Mouse (Mus musculus): ENCODE measurements around the gene Qser1.
"Not testable (repeated sequence)": the region's sequence is repeated elsewhere in the genome, so short reads cannot be mapped to it uniquely, and the experiment has no call there.

DNA sequence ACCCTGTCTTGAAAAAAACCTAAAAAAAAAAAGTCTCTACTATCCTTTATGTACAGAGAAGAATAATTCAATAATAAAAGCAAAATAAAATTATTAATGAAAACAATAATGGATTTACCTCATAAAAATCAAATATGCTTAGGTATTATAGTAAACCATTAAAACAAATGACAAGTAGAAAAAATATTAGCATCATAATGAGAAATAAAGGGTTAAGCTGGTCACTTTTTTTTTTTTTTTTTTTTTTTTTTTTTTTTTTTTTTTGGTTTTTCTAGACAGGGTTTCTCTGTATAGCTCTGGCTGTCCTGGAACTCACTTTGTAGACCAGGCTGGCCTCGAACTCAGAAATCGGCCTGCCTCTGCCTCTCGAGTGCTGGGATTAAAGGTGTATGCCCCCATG is 41.5 kb upstream of the Qser1 start:
- not testable (repeated sequence) for TF ChIP-seq CTCF (IDR thresholded peaks at IDR 0.05; ENCODE audit: extremely low read depth, insufficient read length, insufficient replicate concordance, low read depth, low read length); POLR2A (IDR thresholded peaks at IDR 0.05; ENCODE audit: low read depth, low read length)
